9 mouse cellular contexts compared by ENCODE assay signal in the genomic region with DNA sequence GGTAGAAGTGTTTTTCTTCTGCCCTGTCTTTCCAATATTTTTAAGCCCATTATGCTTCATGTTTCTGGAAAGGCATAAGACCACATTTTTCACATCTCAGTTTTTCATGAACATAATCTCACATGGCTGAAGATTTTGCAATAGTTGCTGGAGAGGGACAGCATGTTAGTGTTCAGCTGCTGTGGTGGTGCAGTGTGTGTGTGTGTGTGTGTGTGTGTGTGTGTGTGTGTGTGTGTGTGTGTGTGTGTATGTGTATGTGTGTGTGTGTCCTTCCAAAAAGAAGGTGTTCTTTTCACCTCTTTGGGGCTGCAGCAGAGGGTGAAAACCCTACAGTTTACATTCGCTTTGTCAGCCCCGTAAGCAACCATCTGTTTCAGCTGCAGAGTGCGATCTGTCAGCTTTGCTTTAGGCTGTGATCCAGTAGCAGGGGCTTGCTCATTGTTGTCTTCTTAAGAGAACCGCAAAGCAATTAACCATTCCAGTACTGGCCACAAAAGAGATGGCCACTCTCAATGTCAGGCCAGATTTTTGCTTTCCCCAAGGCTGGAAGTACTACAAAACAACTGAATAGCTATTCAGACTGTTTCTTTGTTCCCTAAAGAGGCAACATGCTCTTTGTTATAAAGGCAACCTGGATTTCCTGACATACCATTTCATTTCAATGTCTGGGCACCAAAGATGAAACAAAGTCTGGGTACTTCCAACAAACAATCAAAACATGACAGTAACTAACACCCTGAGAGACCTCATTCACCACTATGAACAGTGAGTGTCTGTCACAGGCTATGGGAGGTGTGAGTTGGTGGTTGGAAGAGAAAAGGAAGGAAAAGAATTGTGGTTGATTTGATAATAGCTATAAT.
DNase-seq lines count a peak whose midpoint lies in the region; ATAC-seq and TF ChIP-seq lines count a peak whose summit lies in the region.
"Had no signal": no experiment of that assay in that cellular context is flagged by ENCODE, and none has a peak within 500 bp of the region (broad histone marks: within the 10 kb centered on the region; RNA-seq: fewer than 3 reads in every experiment).

No protein-coding gene starts in this region.

- H3K36me3 ChIP-seq in forebrain, postnatal 0 days (ENCODE audit: insufficient read depth), result no peaks in the 10 kb centered on the region
- no peaks in the 10 kb centered on the region for H3K36me3 ChIP-seq in midbrain, embryonic 12.5 days
- H3K36me3 ChIP-seq: heart, embryonic 10.5 days had no signal

- DNase-seq in frontal cortex, postnatal 25 days (ENCODE audit: low spot score in 2 of 2), result no peak
- peak; percentile 29 for DNase-seq in cerebellum, adult 9-10 months
- DNase-seq in forebrain, postnatal 0 days, result peak; percentile 81
- DNase-seq in MN1 (ENCODE audit: low spot score), result no peak
- no peak for DNase-seq in thymus, postnatal 4 days
- DNase-seq in spleen, adult 12 weeks (ENCODE audit: low spot score), result no peak

- peak; percentile 85 for ATAC-seq in frontal cortex, adult (ENCODE audit: low TSS enrichment)
- ATAC-seq in forebrain, postnatal 0 days, result peak; percentile 92
- ATAC-seq in midbrain, embryonic 12.5 days (ENCODE audit: low FRiP score, low read depth), result peak; percentile 93

- H3K27ac ChIP-seq in forebrain, postnatal 0 days (ENCODE audit: low read depth, low read length), result peak overlapping the region; percentile 62
- peak overlapping the region; percentile 79 for H3K27ac ChIP-seq in midbrain, embryonic 12.5 days (replicated peaks)
- H3K27ac ChIP-seq: heart, embryonic 10.5 days had no signal

- no peaks in the 10 kb centered on the region for H3K27me3 ChIP-seq in forebrain, postnatal 0 days (ENCODE audit: insufficient read depth, low read length)
- no peaks in the 10 kb centered on the region for H3K27me3 ChIP-seq in midbrain, embryonic 12.5 days

- H3K9ac ChIP-seq in forebrain, postnatal 0 days, result 0 out of 2 replicates have a peak overlapping the region, but pooled peaks have one; percentile 31
- no peak overlapping the region for H3K9ac ChIP-seq in midbrain, embryonic 12.5 days (replicated peaks)

- H3K9me3 ChIP-seq in forebrain, postnatal 0 days (ENCODE audit: low read length), result no peaks in the 10 kb centered on the region
- no peaks in the 10 kb centered on the region for H3K9me3 ChIP-seq in midbrain, embryonic 12.5 days
- H3K9me3 ChIP-seq: heart, embryonic 10.5 days had no signal

- WGBS in forebrain, postnatal 0 days, result 4% methylated on average over 4 of the region's 4 CpGs
- WGBS in midbrain, embryonic 12.5 days, result 11% methylated on average over 4 of the region's 4 CpGs

- H3K4me2 ChIP-seq in forebrain, postnatal 0 days (ENCODE audit: low read depth), result no peak overlapping the region
- H3K4me2 ChIP-seq in midbrain, embryonic 12.5 days (replicated peaks), result no peak overlapping the region

- TF ChIP-seq CTCF in forebrain, postnatal 0 days (IDR thresholded peaks at IDR 0.05; ENCODE audit: low read depth), result no peak

- peaks cover 12% of the 10 kb centered on the region for H3K4me1 ChIP-seq in forebrain, postnatal 0 days (ENCODE audit: insufficient read depth)
- H3K4me1 ChIP-seq in midbrain, embryonic 12.5 days, result peaks cover 12% of the 10 kb centered on the region
- H3K4me1 ChIP-seq: heart, embryonic 10.5 days had no signal

- H3K4me3 ChIP-seq in forebrain, postnatal 0 days (ENCODE audit: low read depth, low read length), result no peak overlapping the region
- no peak overlapping the region for H3K4me3 ChIP-seq in midbrain, embryonic 12.5 days
- H3K4me3 ChIP-seq: heart, embryonic 10.5 days had no signal

Comparison
In these comparisons a context has a peak if more than half of its experiments do, and no peak if none do; other contexts are left out.
1. DNase-seq: peak in cerebellum, adult 9-10 months (single experiment) and forebrain, postnatal 0 days (single experiment); none in frontal cortex, postnatal 25 days (0 of 2), MN1 (single experiment), thymus, postnatal 4 days (single experiment) and spleen, adult 12 weeks (single experiment).
2. Peak in every context shown above with its lines, with median percentiles within 50 percentile points of each other: ATAC-seq.